10 mouse cellular contexts compared by ENCODE assay signal in the genomic region with DNA sequence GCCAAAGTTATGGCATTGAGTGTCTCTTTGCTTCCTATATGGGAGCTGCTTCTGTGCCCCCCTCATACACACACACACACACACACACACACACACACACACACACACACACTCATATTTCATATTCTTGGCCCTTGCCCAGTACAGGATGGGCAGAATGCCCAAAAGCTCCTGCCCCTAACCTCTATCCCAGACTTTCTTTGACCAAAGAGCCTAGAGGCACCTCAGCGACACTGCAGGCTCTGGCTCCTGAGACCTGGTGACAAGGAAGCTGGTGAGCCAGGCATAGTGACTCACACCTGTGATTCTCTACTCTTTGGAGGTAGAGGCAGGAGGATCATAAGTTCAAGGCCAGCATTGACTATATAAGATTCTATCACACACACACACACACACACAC. TPM values are rescaled to one million over a fixed set of nuclear protein-coding genes. Genes with fewer than 3 reads are reported as not detected.
A peak's percentile ranks its signal among the peaks of the same experiment; 100 is the strongest.
DNase-seq lines count a peak whose midpoint lies in the region; ATAC-seq and TF ChIP-seq lines count a peak whose summit lies in the region.
"Had no signal": no experiment of that assay in that cellular context is flagged by ENCODE, and none has a peak within 500 bp of the region (broad histone marks: within the 10 kb centered on the region; RNA-seq: fewer than 3 reads in every experiment).

No protein-coding gene starts in this region.

- H3K9ac ChIP-seq in neural tube, embryonic 11.5 days (ENCODE audit: low read length) = no peak overlapping the region
- H3K9ac ChIP-seq in limb, embryonic 14.5 days (ENCODE audit: low read depth, low read length, severe bottlenecking) = no peak overlapping the region
- H3K9ac ChIP-seq in liver, embryonic 12.5 days = no peak overlapping the region
- H3K9ac ChIP-seq: liver, postnatal 0 days had no signal

- H3K4me1 ChIP-seq in neural tube, embryonic 11.5 days (ENCODE audit: control insufficient read depth, insufficient read depth, low read length) = peaks cover 23% of the 10 kb centered on the region; the same call in 1 of the 2 replicates
- H3K4me1 ChIP-seq in limb, embryonic 14.5 days (ENCODE audit: control insufficient read depth, insufficient read depth, low read length) = peaks cover 24% of the 10 kb centered on the region
- H3K4me1 ChIP-seq in liver, embryonic 12.5 days = peaks cover 36% of the 10 kb centered on the region

- H3K4me2 ChIP-seq in neural tube, embryonic 11.5 days (ENCODE audit: low read depth) = peak overlapping the region; percentile 94
- H3K4me2 ChIP-seq in limb, embryonic 14.5 days (replicated peaks; ENCODE audit: low read depth, low read length, severe bottlenecking) = peak overlapping the region; percentile 61
- no peak overlapping the region for H3K4me2 ChIP-seq in liver, embryonic 12.5 days

- H3K9me3 ChIP-seq in neural tube, embryonic 11.5 days (ENCODE audit: control insufficient read depth, low read length) = no peaks in the 10 kb centered on the region
- H3K9me3 ChIP-seq in limb, embryonic 14.5 days (ENCODE audit: control insufficient read depth, low read length) = no peaks in the 10 kb centered on the region
- no peaks in the 10 kb centered on the region for H3K9me3 ChIP-seq in liver, embryonic 12.5 days (replicated peaks)

- no peak for TF ChIP-seq POLR2A in limb, embryonic 14.5 days (IDR thresholded peaks at IDR 0.05; ENCODE audit: borderline replicate concordance, extremely low read depth, insufficient read depth, insufficient read length)

- no peak overlapping the region for H3K27ac ChIP-seq in neural tube, embryonic 11.5 days (ENCODE audit: low read depth, low read length)
- H3K27ac ChIP-seq in limb, embryonic 14.5 days (replicated peaks; ENCODE audit: low read depth, low read length) = no peak overlapping the region
- H3K27ac ChIP-seq in liver, embryonic 12.5 days = no peak overlapping the region

- 73% methylated on average over 1 of the region's 1 CpGs for WGBS in neural tube, embryonic 11.5 days
- WGBS in limb, embryonic 14.5 days = 47% methylated on average over 1 of the region's 1 CpGs
- WGBS in liver, embryonic 12.5 days (ENCODE audit: insufficient replicate concordance) = 64% methylated on average over 1 of the region's 1 CpGs

- H3K36me3 ChIP-seq in neural tube, embryonic 11.5 days (ENCODE audit: control insufficient read depth, insufficient read depth, low read length) = peaks cover 2% of the 10 kb centered on the region; the same call in 1 of the 2 replicates
- H3K36me3 ChIP-seq in limb, embryonic 14.5 days (ENCODE audit: control insufficient read depth, insufficient read depth, low read length) = peaks cover 31% of the 10 kb centered on the region
- H3K36me3 ChIP-seq in liver, embryonic 12.5 days = no peaks in the 10 kb centered on the region

- peak overlapping the region; percentile 4; the same call in 1 of the 2 replicates for H3K4me3 ChIP-seq in neural tube, embryonic 11.5 days (ENCODE audit: low read depth, low read length)
- no peak overlapping the region for H3K4me3 ChIP-seq in limb, embryonic 14.5 days (replicated peaks; ENCODE audit: low read length)
- H3K4me3 ChIP-seq in liver, embryonic 12.5 days = no peak overlapping the region

- no peaks in the 10 kb centered on the region for H3K27me3 ChIP-seq in neural tube, embryonic 11.5 days (ENCODE audit: control insufficient read depth, insufficient read depth, low read length)
- H3K27me3 ChIP-seq in limb, embryonic 14.5 days (ENCODE audit: control insufficient read depth, insufficient read depth, low read length) = no peaks in the 10 kb centered on the region
- H3K27me3 ChIP-seq in liver, embryonic 12.5 days (replicated peaks) = peaks cover 61% of the 10 kb centered on the region

- ATAC-seq in CD4-positive, CD25-positive, alpha-beta regulatory T cell, adult 4 months = no peak
- no peak for ATAC-seq in neural tube, embryonic 11.5 days (ENCODE audit: insufficient read depth, low FRiP score, low TSS enrichment)
- no peak for ATAC-seq in limb, embryonic 14.5 days (ENCODE audit: low FRiP score, low read depth)
- ATAC-seq in liver, embryonic 12.5 days = no peak
- ATAC-seq: liver, postnatal 0 days had no signal

- DNase-seq in CD4-positive, CD25-positive, alpha-beta regulatory T cell, adult 2 months (ENCODE audit: low read depth, low spot score) = peak; percentile 45
- DNase-seq in neural tube, embryonic 11.5 days (ENCODE audit: low spot score) = no peak
- DNase-seq in neural tube, embryonic 10.5 days (ENCODE audit: extremely low spot score, low spot score) = no peak
- DNase-seq in limb, embryonic 14.5 days (ENCODE audit: low spot score) = no peak
- DNase-seq in testis, postnatal 10 days (ENCODE audit: low spot score) = peak; percentile 60
- DNase-seq in frontal cortex, postnatal 14 days (ENCODE audit: low spot score in 2 of 2) = no peak
- DNase-seq: liver, postnatal 0 days; right cerebral cortex, postnatal 4 days had no signal

RNA-seq across cellular contexts. Expression of a gene that starts 2.1 kb away (rescaled TPM):
- polyA plus RNA-seq in CD4-positive, CD25-positive, alpha-beta regulatory T cell, adult 4 months (2017; shearing (Covaris generic)) = 1 to 10 TPM; 1.8 to 2.4 TPM
- polyA plus RNA-seq in neural tube, embryonic 11.5 days (2014; fragmentation: Nextera tagmentation; extraction: Ambion mirVana) = 15.2 and 15.8 TPM in 2 replicates
- 51.4 and 54.1 TPM in 2 replicates for polyA plus RNA-seq in limb, embryonic 14.5 days (2012; rRNA removed)
- polyA plus RNA-seq in limb, embryonic 14.5 days (2014; fragmentation: Nextera tagmentation; extraction: Ambion mirVana) = 20.9 and 21.5 TPM in 2 replicates
- polyA plus RNA-seq in liver, embryonic 12.5 days (2016; fragmentation: Nextera tagmentation; extraction: Ambion mirVana) = 0.95 and 1.0 TPM in 2 replicates

RNA-seq across cellular contexts. Expression of a gene that starts 5.8 kb away (rescaled TPM):
- 1,000 to 10,000 TPM; 3,157 to 3,173 TPM for polyA plus RNA-seq in CD4-positive, CD25-positive, alpha-beta regulatory T cell, adult 4 months (2017; shearing (Covaris generic))
- 926 and 968 TPM in 2 replicates for polyA plus RNA-seq in neural tube, embryonic 11.5 days (2014; fragmentation: Nextera tagmentation; extraction: Ambion mirVana)
- polyA plus RNA-seq in limb, embryonic 14.5 days (2012; rRNA removed) = 1,201 and 1,869 TPM in 2 replicates
- 1,151 and 1,199 TPM in 2 replicates for polyA plus RNA-seq in limb, embryonic 14.5 days (2014; fragmentation: Nextera tagmentation; extraction: Ambion mirVana)
- polyA plus RNA-seq in liver, embryonic 12.5 days (2016; fragmentation: Nextera tagmentation; extraction: Ambion mirVana) = 869 and 913 TPM in 2 replicates

RNA-seq across cellular contexts. Expression of a gene that starts 24.7 kb away (rescaled TPM):
- 100 to 1,000 TPM in 1 of 2 experiments, 10 to 100 TPM in 1; 89.8 to 124 TPM for polyA plus RNA-seq in CD4-positive, CD25-positive, alpha-beta regulatory T cell, adult 4 months (2017; shearing (Covaris generic))
- polyA plus RNA-seq in neural tube, embryonic 11.5 days (2014; fragmentation: Nextera tagmentation; extraction: Ambion mirVana) = 10.6 and 14.1 TPM in 2 replicates
- polyA plus RNA-seq in limb, embryonic 14.5 days (2012; rRNA removed) = 2.4 and 2.7 TPM in 2 replicates
- 6.1 and 7.4 TPM in 2 replicates for polyA plus RNA-seq in limb, embryonic 14.5 days (2014; fragmentation: Nextera tagmentation; extraction: Ambion mirVana)
- 15.6 and 17.1 TPM in 2 replicates for polyA plus RNA-seq in liver, embryonic 12.5 days (2016; fragmentation: Nextera tagmentation; extraction: Ambion mirVana)

RNA-seq across cellular contexts. Expression of a gene that starts 32.6 kb away (rescaled TPM):
- not detected for polyA plus RNA-seq in CD4-positive, CD25-positive, alpha-beta regulatory T cell, adult 4 months (2017; shearing (Covaris generic))
- polyA plus RNA-seq in neural tube, embryonic 11.5 days (2014; fragmentation: Nextera tagmentation; extraction: Ambion mirVana) = 6.6 and 6.8 TPM in 2 replicates
- 1.4 and 1.6 TPM in 2 replicates for polyA plus RNA-seq in limb, embryonic 14.5 days (2012; rRNA removed)
- polyA plus RNA-seq in limb, embryonic 14.5 days (2014; fragmentation: Nextera tagmentation; extraction: Ambion mirVana) = 0.70 and 1.0 TPM in 2 replicates
- 0.07 and 0.10 TPM in 2 replicates for polyA plus RNA-seq in liver, embryonic 12.5 days (2016; fragmentation: Nextera tagmentation; extraction: Ambion mirVana)

RNA-seq across cellular contexts. Expression of a gene that starts 34.5 kb away (rescaled TPM):
- 1 to 10 TPM; 1.8 to 3.7 TPM for polyA plus RNA-seq in CD4-positive, CD25-positive, alpha-beta regulatory T cell, adult 4 months (2017; shearing (Covaris generic))
- 0.24 TPM in 1 of 2 replicates, not detected in the other for polyA plus RNA-seq in neural tube, embryonic 11.5 days (2014; fragmentation: Nextera tagmentation; extraction: Ambion mirVana)
- polyA plus RNA-seq in limb, embryonic 14.5 days (2012; rRNA removed) = 1.0 and 1.1 TPM in 2 replicates
- polyA plus RNA-seq in limb, embryonic 14.5 days (2014; fragmentation: Nextera tagmentation; extraction: Ambion mirVana) = 1.1 and 1.7 TPM in 2 replicates
- 0.33 and 0.38 TPM in 2 replicates for polyA plus RNA-seq in liver, embryonic 12.5 days (2016; fragmentation: Nextera tagmentation; extraction: Ambion mirVana)

Comparison
In these comparisons a context has a peak if more than half of its experiments do, and no peak if none do; other contexts are left out.
1. DNase-seq: peak in CD4-positive, CD25-positive, alpha-beta regulatory T cell, adult 2 months (single experiment) and testis, postnatal 10 days (single experiment); none in neural tube, embryonic 11.5 days (single experiment), neural tube, embryonic 10.5 days (single experiment), limb, embryonic 14.5 days (single experiment) and frontal cortex, postnatal 14 days (0 of 2).